Mouse (Mus musculus) intestine, postnatal 0 days (tissue): ENCODE data around the gene B4galnt2. TPM values are rescaled to one million over a fixed set of nuclear protein-coding genes. Genes with fewer than 3 reads are reported as not detected.
A peak's percentile ranks its signal among the peaks of the same experiment; 100 is the strongest.

Experiments used
- ATAC-seq: fragments of 200-750 bp; cut with Nextera tagmentation; 2 replicates; pipeline ENCODE4 v1.8.0; 2017; ENCODE audit warnings: mild to moderate bottlenecking, moderate TSS enrichment, moderate library complexity
- H3K27ac ChIP-seq: fragments of 300-500 bp; sonication (generic); 2 replicates; pipeline ENCODE4 v1.5.1; 2014; ENCODE audit warnings: mild to moderate bottlenecking, low read depth, low read length, moderate library complexity
- H3K27me3 ChIP-seq: fragments of 300-500 bp; sonication (generic); replicated peaks from 2 replicates; pipeline ENCODE4 v1.6.1; 2014; ENCODE audit warnings: low read length, mixed read lengths; ENCODE audit not compliant: control insufficient read depth, insufficient read depth
- H3K36me3 ChIP-seq: fragments of 300-500 bp; sonication (generic); 2 replicates; pipeline ENCODE4 v1.6.1; 2014; ENCODE audit warnings: mild to moderate bottlenecking, moderate library complexity; ENCODE audit not compliant: control insufficient read depth, insufficient read depth
- H3K4me1 ChIP-seq: fragments of 300-500 bp; sonication (generic); replicated peaks from 2 replicates; pipeline ENCODE4 v1.6.1; 2014; ENCODE audit warnings: antibody characterized with exemption, low read length, mixed read lengths; ENCODE audit not compliant: control insufficient read depth, insufficient read depth
- H3K4me2 ChIP-seq: fragments of 300-500 bp; sonication (generic); replicated peaks from 2 replicates; pipeline ENCODE4 v1.6.1; 2014; ENCODE audit warnings: low read depth, mild to moderate bottlenecking, moderate library complexity
- H3K4me3 ChIP-seq: fragments of 300-500 bp; sonication (generic); 2 replicates; pipeline ENCODE4 v1.5.1; 2014; ENCODE audit warnings: low read depth, low read length
- H3K9ac ChIP-seq: fragments of 300-500 bp; sonication (generic); 2 replicates; pipeline ENCODE4 v1.6.1; 2014; ENCODE audit warnings: mild to moderate bottlenecking, low read depth, low read length
- H3K9me3 ChIP-seq: fragments of 300-500 bp; sonication (generic); 2 replicates; pipeline ENCODE4 v1.6.1; 2016; ENCODE audit warnings: mixed run types; ENCODE audit not compliant: control insufficient read depth
- CTCF ChIP-seq: sonication (generic); IDR thresholded peaks from 2 replicates; pipeline ENCODE4 v1.5.1; 2016; ENCODE audit warnings: low read depth, mild to moderate bottlenecking, control low read depth, antibody characterized with exemption, moderate library complexity
- WGBS: fragments of 180-500 bp; shearing (Covaris S2); extraction: QIAGEN DNeasy Blood & Tissue Kit; methylation state at CpG from one replicate; pipeline ENCODE4 v1.1.7; 2014; 5-methylcytosine and 5-hydroxymethylcytosine counted together
- polyA plus RNA-seq: library from polyadenylated mRNA; unstranded; fragments of >200 nt; fragmentation: Nextera tagmentation; extraction: Ambion mirVana; gene quantifications from 2 replicates; pipeline ENCODE4 v1.2.1, GENCODE M21; 2015

The B4galnt2 gene
- polyA plus RNA-seq, 1 experiment from 2014 or later = 21.1 TPM

- H3K4me2 ChIP-seq = 0 out of 2 replicates have a peak overlapping the region, but pooled peaks have one; percentile 10
- H3K4me3 ChIP-seq = no peak overlapping the region
- no peaks in the 10 kb centered on the region for H3K9me3 ChIP-seq
- H3K27me3 ChIP-seq = no peaks in the 10 kb centered on the region
- ATAC-seq = no peak
- no peaks in the 10 kb centered on the region for H3K36me3 ChIP-seq
- no peak overlapping the region for H3K9ac ChIP-seq
- WGBS = 75% methylated on average over 8 of the region's 8 CpGs
- H3K4me1 ChIP-seq = peaks cover 14% of the 10 kb centered on the region
- TF ChIP-seq CTCF = no peak
- H3K27ac ChIP-seq = no peak overlapping the region
Observed at GRCm38 (mm10) chr11:95838999-95839868, 75.5 kb downstream of the B4galnt2 start.

GRCm38 (mm10) chr11:95838598-95838997, 76.1 kb downstream of the B4galnt2 start:
- peaks cover 15% of the 10 kb centered on the region for H3K4me1 ChIP-seq
- 0 out of 2 replicates have a peak overlapping the region, but pooled peaks have one; percentile 2 for H3K4me2 ChIP-seq
- no peak for TF ChIP-seq CTCF
- ATAC-seq = no peak
- H3K9me3 ChIP-seq = no peaks in the 10 kb centered on the region
- no peak overlapping the region for H3K9ac ChIP-seq
- WGBS = 81% methylated on average over 4 of the region's 4 CpGs
- H3K27me3 ChIP-seq = 0 out of 2 replicates have a peak, but pooled peaks cover 3% of the 10 kb centered on the region
- H3K36me3 ChIP-seq = no peaks in the 10 kb centered on the region
- H3K4me3 ChIP-seq = no peak overlapping the region
- H3K27ac ChIP-seq = no peak overlapping the region

GRCm38 (mm10) chr11:95837059-95837458, 77.6 kb downstream of the B4galnt2 start, which contains the start of gene Gngt2:
TSS of gene Gngt2 (plus strand) at chr11:95837216.
- Histone ChIP-seq H3K9me3 (no peaks in the 10 kb centered on the region), H3K9ac (no peak within 1 kb of the TSS), H3K27ac (peak within 1 kb of the TSS; percentile 57), H3K4me3 (no peak within 1 kb of the TSS), H3K27me3 (peaks cover 14% of the 10 kb centered on the region; the same call in 1 of the 2 replicates), H3K4me2 (peak within 1 kb of the TSS; percentile 21), H3K4me1 (peaks cover 15% of the 10 kb centered on the region), H3K36me3 (peaks cover 4% of the 10 kb centered on the region; the same call in 1 of the 2 replicates)
- ATAC-seq = no peak
- WGBS = 28% methylated on average over 10 of the region's 10 CpGs
- no peak for TF ChIP-seq CTCF

- peaks cover 7% of the 10 kb centered on the region; the same call in 1 of the 2 replicates for H3K36me3 ChIP-seq
- peaks cover 15% of the 10 kb centered on the region for H3K4me1 ChIP-seq
- peak; percentile 75 for ATAC-seq
- TF ChIP-seq CTCF = no peak
- 30% methylated on average over 6 of the region's 6 CpGs for WGBS
- H3K9ac ChIP-seq = no peak overlapping the region
- peaks cover 19% of the 10 kb centered on the region for H3K27me3 ChIP-seq
- H3K4me3 ChIP-seq = no peak overlapping the region
- H3K4me2 ChIP-seq = peak overlapping the region; percentile 13; the same call in 1 of the 2 replicates
- H3K9me3 ChIP-seq = no peaks in the 10 kb centered on the region
- H3K27ac ChIP-seq = peak overlapping the region; percentile 57; the same call in 1 of the 2 replicates
Observed at GRCm38 (mm10) chr11:95836433-95836832, 78.3 kb downstream of the B4galnt2 start.

GRCm38 (mm10) chr11:95835832-95836231, 78.9 kb downstream of the B4galnt2 start:
- H3K27ac ChIP-seq = no peak overlapping the region

More at GRCm38 (mm10) chr11:95835832-95836231, 78.9 kb downstream of the B4galnt2 start:
- 45% methylated on average over 6 of the region's 6 CpGs for WGBS
- Histone ChIP-seq H3K9me3 (no peaks in the 10 kb centered on the region), H3K27me3 (peaks cover 25% of the 10 kb centered on the region), H3K4me3 (no peak overlapping the region), H3K36me3 (peaks cover 7% of the 10 kb centered on the region; the same call in 1 of the 2 replicates), H3K9ac (no peak overlapping the region), H3K4me2 (peak overlapping the region; percentile 13; the same call in 1 of the 2 replicates), H3K4me1 (peaks cover 15% of the 10 kb centered on the region)
- no peak for ATAC-seq
- no peak for TF ChIP-seq CTCF
